Mouse (Mus musculus) left cerebral cortex, postnatal 36 days (tissue): ENCODE data around the gene Ube2c. TPM values are rescaled to one million over a fixed set of nuclear protein-coding genes. Genes with fewer than 3 reads are reported as not detected.
A peak's percentile ranks its signal among the peaks of the same experiment; 100 is the strongest.

Experiments
- DNase-seq, 2 experiments: peaks; one replicate each; pipeline ENCODE4 v3.0.0; 2021 to 2022; ENCODE audit warnings: low spot score in 2 of 2, mixed read lengths in 1 of 2
- intact Hi-C: fragments of 180-260 bp; cut with DNase I; formaldehyde crosslinking; loops from one replicate; pipeline ENCODE4 v1.15.1; 2025
- total RNA-seq, 2 experiments: library from RNA; stranded (reverse); gene quantifications; 2 replicates each; pipeline ENCODE4 v1.2.3; 2021

Gene Ube2c
- total RNA-seq = 1 to 10 TPM in 1 of 2 experiments, under 1 TPM in 1; 0.57 to 1.3 TPM

GRCm38 (mm10) chr2:164769258-164770037, at the start of gene Ube2c:
Gene Ube2c, plus strand, starts transcription at chr2:164769898.
- peak; percentile 97 to 99 for DNase-seq
- intact Hi-C loops = no loop called here

DNA sequence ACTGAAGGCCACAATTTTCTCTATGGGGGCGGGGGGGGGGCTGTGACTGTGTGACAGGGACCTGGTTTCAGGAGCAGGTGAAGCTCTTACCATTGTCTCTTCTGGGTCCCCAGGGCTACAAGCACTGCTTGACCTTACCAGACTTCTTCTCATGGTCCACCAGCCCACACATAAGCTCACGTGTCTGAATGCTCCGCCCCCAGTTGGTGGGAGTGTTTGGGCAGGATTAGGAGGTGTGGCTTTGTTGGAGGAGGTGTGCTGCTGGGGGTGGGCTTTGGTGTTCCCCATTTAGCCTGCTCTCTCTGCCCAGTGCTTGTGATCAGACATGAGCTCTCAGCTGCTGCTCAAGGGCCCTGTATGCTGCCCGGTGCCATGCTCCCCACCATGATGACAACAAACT, 46.4 kb upstream of the Ube2c start:
- no peak for DNase-seq
- intact Hi-C loops = loop anchor here (10.0 kb wide), 1 partner anchor 308 kb away; no protein-coding TSS in a partner anchor

GRCm38 (mm10) chr2:164725895-164726619, 43.6 kb upstream of the Ube2c start:
- intact Hi-C loops = loop anchor here (1.0 to 10.0 kb wide), 3 partner anchors 47 to 311 kb away; no protein-coding TSS in a partner anchor
- peak; percentile 30 to 31 for DNase-seq

DNA sequence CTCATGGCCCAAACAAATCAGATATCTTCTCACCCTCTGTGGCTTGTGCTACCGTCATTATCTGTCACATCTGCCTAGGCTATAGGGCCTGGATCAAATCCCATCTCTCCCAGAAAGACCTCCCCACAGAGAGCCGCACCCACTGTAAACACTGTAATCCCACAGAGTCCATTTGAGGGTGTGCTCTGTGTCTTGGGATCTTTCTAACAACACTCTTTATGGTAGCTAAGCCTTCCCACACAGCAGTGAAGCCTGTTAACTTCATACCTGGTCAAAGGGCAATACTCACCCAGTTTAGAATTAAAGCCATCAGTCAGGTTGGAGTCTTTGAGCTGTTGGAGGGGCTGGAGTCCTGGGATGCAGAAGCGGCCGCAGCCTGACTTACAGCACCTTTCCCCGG, 38.0 kb upstream of the Ube2c start:
- intact Hi-C loops = no loop called here

GRCm38 (mm10) chr2:164733259-164733658, 36.4 kb upstream of the Ube2c start:
- intact Hi-C loops = no loop called here
- no peak for DNase-seq

More for the DNA sequence above, 38.0 kb upstream of the Ube2c start:
- DNase-seq = no peak

DNA sequence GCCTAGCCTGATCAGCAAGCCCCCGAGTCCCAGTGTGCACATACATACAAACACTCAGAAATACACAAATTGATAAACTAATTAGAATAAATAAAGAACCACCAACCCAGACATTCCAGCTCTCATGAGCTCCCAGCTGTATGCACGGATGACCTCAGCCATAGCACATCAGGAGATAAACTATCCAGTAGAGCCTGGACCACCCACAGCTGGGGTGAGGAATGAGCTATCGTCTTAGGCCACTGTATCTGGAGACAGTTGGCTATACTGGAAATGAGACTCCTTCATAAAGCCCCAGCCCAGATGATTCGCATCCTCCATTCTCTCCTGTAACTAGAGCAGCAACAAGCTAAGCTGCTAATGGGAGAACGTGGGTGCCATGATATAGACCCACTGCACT, 34.9 kb upstream of the Ube2c start:
- DNase-seq = no peak

DNA sequence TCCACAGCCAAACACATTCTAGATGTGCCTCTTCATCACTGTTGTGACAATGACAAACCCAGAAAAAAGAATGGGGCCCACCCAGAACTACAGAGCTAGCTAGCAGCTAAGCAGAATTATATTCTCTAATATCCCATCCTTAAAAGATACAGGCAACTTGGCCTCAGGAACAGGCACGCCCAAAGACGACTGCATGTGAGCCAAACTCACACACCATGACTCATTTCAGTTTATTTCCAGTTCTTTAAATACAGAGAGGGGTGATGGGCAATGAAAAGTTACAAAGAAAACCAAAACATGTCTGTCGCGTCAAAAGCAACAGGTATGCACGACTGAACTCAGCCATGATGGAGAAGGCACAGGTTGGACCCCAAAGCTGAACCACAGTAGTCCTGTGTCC, 34.3 kb upstream of the Ube2c start:
- intact Hi-C loops = no loop called here
- DNase-seq = no peak

More for the DNA sequence above, 34.9 kb upstream of the Ube2c start:
- intact Hi-C loops = no loop called here

GRCm38 (mm10) chr2:164737377-164738090, 32.2 kb upstream of the Ube2c start:
- intact Hi-C loops = no loop called here
- DNase-seq = no peak

DNA sequence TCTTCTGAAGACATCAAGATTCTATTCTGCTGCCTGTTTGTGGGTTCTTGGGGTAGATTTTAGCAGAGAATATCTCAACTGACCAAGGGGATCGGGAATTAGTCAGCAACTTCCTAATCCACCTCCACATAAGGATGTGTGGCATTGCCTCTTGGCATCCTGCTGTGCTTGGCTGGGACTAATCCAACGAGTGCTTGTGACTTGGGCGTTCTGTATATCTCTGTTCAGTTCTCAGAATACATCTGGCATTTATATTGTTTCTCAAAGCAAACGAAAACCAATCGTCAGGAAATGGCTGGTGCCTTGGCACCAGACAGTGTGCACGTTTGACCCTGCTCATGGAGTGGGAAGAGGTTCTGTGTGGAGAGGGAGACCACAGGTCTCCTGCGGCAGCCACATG, 29.8 kb upstream of the Ube2c start:
- no peak for DNase-seq
- intact Hi-C loops = no loop called here

DNA sequence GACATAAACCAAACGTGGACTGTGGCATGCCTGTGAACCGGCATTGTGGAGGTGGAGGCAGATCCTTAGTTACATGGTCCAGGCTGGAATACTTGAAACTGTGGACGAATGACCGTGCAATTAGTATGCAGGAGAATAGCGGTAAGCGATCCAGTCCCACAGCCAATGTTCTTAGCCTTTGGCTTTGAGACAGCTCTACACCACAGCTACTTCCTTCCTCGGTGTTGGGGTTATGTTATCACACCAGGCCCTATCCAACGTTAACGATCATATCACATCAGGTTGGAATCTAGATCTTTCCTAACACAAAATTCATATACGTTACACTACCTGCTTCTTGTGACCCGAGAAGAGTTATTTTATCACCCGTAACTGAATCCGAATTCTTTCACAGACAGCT, 24.7 kb upstream of the Ube2c start:
- intact Hi-C loops = no loop called here

DNA sequence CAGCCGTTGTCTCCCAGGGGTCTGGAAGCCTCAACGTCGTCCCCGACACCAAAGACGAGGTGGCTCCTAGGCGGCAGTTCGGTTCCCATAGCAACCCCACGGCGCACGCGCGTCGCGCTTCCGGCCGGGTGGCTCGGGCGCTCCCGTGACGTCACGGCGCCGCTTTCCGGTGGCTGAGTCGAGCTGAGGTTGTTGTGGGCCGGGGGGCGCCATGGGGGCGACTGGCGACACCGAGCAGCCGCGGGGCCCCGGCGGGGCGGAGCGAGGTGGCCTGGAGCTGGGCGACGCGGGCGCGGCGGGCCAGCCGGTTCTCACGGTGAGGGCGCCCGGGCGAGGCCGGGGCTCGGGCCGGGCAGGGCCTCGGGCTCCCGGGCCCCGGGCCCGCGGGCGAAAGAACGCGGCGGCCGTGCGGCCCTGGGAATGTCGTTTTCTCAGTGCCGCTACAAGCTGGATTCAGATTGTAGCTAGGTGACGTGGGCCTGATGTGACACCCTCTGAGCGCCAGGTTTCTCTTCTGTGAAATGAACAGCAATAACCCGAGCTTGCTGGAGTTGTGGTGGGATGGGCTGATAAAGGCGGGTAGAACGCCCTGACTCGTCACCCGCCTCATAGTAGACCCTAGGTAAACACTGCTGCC, 23.7 kb upstream of the Ube2c start, which contains the start of the genes Wfdc3 and Dnttip1:
TSS of gene Wfdc3 (minus strand) at position 89 of the 637 bp plus-strand sequence.
TSS of gene Dnttip1 (plus strand) at position 141 of the 637 bp plus-strand sequence.
- intact Hi-C loops = no loop called here
- DNase-seq = peak; percentile 96 to 97

More for the DNA sequence above, 24.7 kb upstream of the Ube2c start:
- DNase-seq = no peak

GRCm38 (mm10) chr2:164746693-164747092, 23.0 kb upstream of the Ube2c start:
- DNase-seq = no peak
- intact Hi-C loops = no loop called here

- intact Hi-C loops = no loop called here
These were observed 21.5 kb upstream of the Ube2c start for GRCm38 (mm10) chr2:164748191-164748590.

GRCm38 (mm10) chr2:164748991-164749390, 20.7 kb upstream of the Ube2c start:
- intact Hi-C loops = no loop called here
- DNase-seq = no peak

More at GRCm38 (mm10) chr2:164748191-164748590, 21.5 kb upstream of the Ube2c start:
- DNase-seq = no peak

- no peak for DNase-seq
- intact Hi-C loops = no loop called here
These were observed 17.2 kb upstream of the Ube2c start for GRCm38 (mm10) chr2:164752454-164752853.

GRCm38 (mm10) chr2:164754105-164754504, 15.6 kb upstream of the Ube2c start:
- DNase-seq = no peak
- intact Hi-C loops = no loop called here

GRCm38 (mm10) chr2:164754800-164755199, 14.9 kb upstream of the Ube2c start:
- intact Hi-C loops = no loop called here
- DNase-seq = no peak

DNA sequence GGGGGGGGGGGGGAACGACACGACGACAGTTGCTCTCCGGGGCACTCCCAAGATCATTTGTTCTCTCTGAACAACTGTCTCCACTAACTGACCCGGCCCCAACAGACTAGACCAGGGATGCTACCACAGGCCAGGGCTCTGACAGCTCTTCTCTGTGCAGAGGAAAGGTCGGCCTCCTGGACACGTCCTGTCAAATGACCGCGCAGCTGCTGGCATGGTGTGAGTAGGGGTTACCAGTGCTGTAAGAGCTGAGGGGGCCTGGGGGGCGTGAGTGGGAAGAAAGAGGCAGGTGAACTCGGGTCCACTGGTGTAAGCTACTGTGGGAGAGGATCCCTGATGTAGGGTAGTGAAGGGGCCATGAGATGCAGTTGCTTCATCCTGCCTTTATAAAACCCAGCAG, 11.9 kb upstream of the Ube2c start:
- DNase-seq = no peak
- intact Hi-C loops = no loop called here

DNA sequence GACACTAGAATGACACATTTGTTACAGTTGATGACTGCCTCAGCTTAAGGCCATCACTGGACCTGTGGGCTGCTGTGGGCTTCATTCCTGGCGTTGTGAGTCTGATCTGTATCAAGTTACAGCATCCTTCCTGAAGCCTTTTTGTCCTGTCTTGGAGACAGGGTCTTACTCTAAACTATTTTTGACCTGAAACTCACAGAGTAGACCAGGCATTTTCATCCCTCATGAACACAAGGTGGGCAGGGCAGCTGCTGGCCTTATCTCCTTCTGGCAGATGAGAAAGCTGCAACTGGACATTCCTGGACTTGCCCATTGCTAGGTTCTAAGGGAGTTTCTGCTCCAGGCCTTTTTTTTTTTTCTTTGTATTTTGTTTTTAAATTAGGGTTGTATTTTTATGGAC, 11.0 kb upstream of the Ube2c start:
- no peak for DNase-seq
- intact Hi-C loops = no loop called here
